ENCODE assay signal across 7 mouse cellular contexts in the genomic region with DNA sequence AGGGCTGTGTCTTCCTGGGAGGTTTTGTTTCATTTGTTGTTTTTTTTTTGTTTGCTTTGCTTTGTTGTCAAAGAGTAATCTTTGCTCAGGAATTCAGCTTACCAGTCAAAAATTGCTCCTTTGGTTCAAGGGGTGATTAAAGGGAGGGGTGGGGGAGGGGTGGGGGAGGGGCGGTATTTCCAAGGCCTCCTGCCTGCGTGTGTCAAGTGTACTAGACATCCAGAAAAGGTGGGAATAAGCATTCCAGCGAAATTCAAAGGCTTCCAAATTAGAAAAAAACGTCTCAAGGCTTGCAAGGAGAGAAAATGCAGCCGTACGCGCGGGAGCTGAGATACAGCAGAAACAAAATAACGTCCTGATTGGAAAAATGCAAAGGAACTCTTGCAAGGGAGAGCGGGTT. TPM values are rescaled to one million over a fixed set of nuclear protein-coding genes. Genes with fewer than 3 reads are reported as not detected.
DNase-seq lines count a peak whose midpoint lies in the region; ATAC-seq and TF ChIP-seq lines count a peak whose summit lies in the region.

No protein-coding gene starts in this region.

- no peaks in the 10 kb centered on the region for H3K36me3 ChIP-seq in liver, embryonic 15.5 days (replicated peaks)
- no peaks in the 10 kb centered on the region for H3K36me3 ChIP-seq in liver, embryonic 11.5 days (ENCODE audit: control insufficient read depth, insufficient read depth, low read length)
- no peaks in the 10 kb centered on the region for H3K36me3 ChIP-seq in embryonic facial prominence, embryonic 15.5 days
- no peaks in the 10 kb centered on the region for H3K36me3 ChIP-seq in hindbrain, postnatal 0 days (ENCODE audit: insufficient read depth, low read length)
- H3K36me3 ChIP-seq in neural tube, embryonic 15.5 days = no peaks in the 10 kb centered on the region

- no peak for TF ChIP-seq CTCF in hindbrain, postnatal 0 days (IDR thresholded peaks at IDR 0.05; ENCODE audit: low read depth)

- H3K4me2 ChIP-seq in liver, embryonic 15.5 days = peak overlapping the region; percentile 20; the same call in 1 of the 2 replicates
- H3K4me2 ChIP-seq in liver, embryonic 11.5 days = no peak overlapping the region; the same call in 1 of the 2 replicates
- peak overlapping the region; percentile 45 for H3K4me2 ChIP-seq in embryonic facial prominence, embryonic 15.5 days (replicated peaks)
- H3K4me2 ChIP-seq in hindbrain, postnatal 0 days (ENCODE audit: low read depth, low read length) = peak overlapping the region; percentile 57
- H3K4me2 ChIP-seq in neural tube, embryonic 15.5 days = peak overlapping the region; percentile 52

- ATAC-seq in liver, embryonic 15.5 days (ENCODE audit: insufficient read depth) = no peak
- ATAC-seq in liver, embryonic 11.5 days (replicated peaks; ENCODE audit: low FRiP score) = no peak
- no peak for ATAC-seq in embryonic facial prominence, embryonic 15.5 days (ENCODE audit: insufficient number of reproducible peaks, low FRiP score, low TSS enrichment, low read depth)
- peak; percentile 24; the same call in 1 of the 2 replicates for ATAC-seq in hindbrain, postnatal 0 days
- ATAC-seq in neural tube, embryonic 15.5 days (ENCODE audit: low FRiP score) = no peak
- no peak for ATAC-seq in activated CD4-positive, CD25-positive, alpha-beta regulatory T cell, adult 4 months

- H3K27ac ChIP-seq in liver, embryonic 15.5 days (replicated peaks) = no peak overlapping the region
- H3K27ac ChIP-seq in liver, embryonic 11.5 days (ENCODE audit: low read depth, low read length) = no peak overlapping the region
- peak overlapping the region; percentile 29; the same call in 1 of the 2 replicates for H3K27ac ChIP-seq in embryonic facial prominence, embryonic 15.5 days (replicated peaks)
- H3K27ac ChIP-seq in hindbrain, postnatal 0 days = peak overlapping the region; percentile 62
- peak overlapping the region; percentile 81 for H3K27ac ChIP-seq in neural tube, embryonic 15.5 days (replicated peaks)

- no peaks in the 10 kb centered on the region for H3K27me3 ChIP-seq in liver, embryonic 15.5 days
- H3K27me3 ChIP-seq in liver, embryonic 11.5 days (replicated peaks; ENCODE audit: control insufficient read depth, insufficient read depth, low read length) = no peaks in the 10 kb centered on the region
- no peaks in the 10 kb centered on the region for H3K27me3 ChIP-seq in embryonic facial prominence, embryonic 15.5 days
- no peaks in the 10 kb centered on the region for H3K27me3 ChIP-seq in hindbrain, postnatal 0 days (ENCODE audit: insufficient read depth, low read length)
- no peaks in the 10 kb centered on the region for H3K27me3 ChIP-seq in neural tube, embryonic 15.5 days (replicated peaks)

- no peaks in the 10 kb centered on the region; the same call in 1 of the 2 replicates for H3K4me1 ChIP-seq in liver, embryonic 15.5 days (replicated peaks)
- no peaks in the 10 kb centered on the region for H3K4me1 ChIP-seq in liver, embryonic 11.5 days (replicated peaks; ENCODE audit: control insufficient read depth, insufficient read depth, low read length)
- peaks cover 11% of the 10 kb centered on the region for H3K4me1 ChIP-seq in embryonic facial prominence, embryonic 15.5 days
- 0 out of 2 replicates have a peak, but pooled peaks cover 7% of the 10 kb centered on the region for H3K4me1 ChIP-seq in hindbrain, postnatal 0 days (ENCODE audit: insufficient read depth, low read length)
- peaks cover 17% of the 10 kb centered on the region for H3K4me1 ChIP-seq in neural tube, embryonic 15.5 days

- H3K9me3 ChIP-seq in liver, embryonic 15.5 days (replicated peaks) = no peaks in the 10 kb centered on the region
- no peaks in the 10 kb centered on the region for H3K9me3 ChIP-seq in liver, embryonic 11.5 days (ENCODE audit: control insufficient read depth, low read length)
- H3K9me3 ChIP-seq in embryonic facial prominence, embryonic 15.5 days (replicated peaks) = no peaks in the 10 kb centered on the region
- H3K9me3 ChIP-seq in hindbrain, postnatal 0 days (ENCODE audit: low read length) = no peaks in the 10 kb centered on the region
- H3K9me3 ChIP-seq in neural tube, embryonic 15.5 days (replicated peaks) = no peaks in the 10 kb centered on the region

- H3K9ac ChIP-seq in liver, embryonic 15.5 days = no peak overlapping the region
- no peak overlapping the region for H3K9ac ChIP-seq in liver, embryonic 11.5 days (ENCODE audit: low read depth, low read length)
- H3K9ac ChIP-seq in embryonic facial prominence, embryonic 15.5 days = no peak overlapping the region
- peak overlapping the region; percentile 28; the same call in 1 of the 2 replicates for H3K9ac ChIP-seq in hindbrain, postnatal 0 days (replicated peaks; ENCODE audit: low read length)
- 0 out of 2 replicates have a peak overlapping the region, but pooled peaks have one; percentile 20 for H3K9ac ChIP-seq in neural tube, embryonic 15.5 days (replicated peaks)

- no peak overlapping the region for H3K4me3 ChIP-seq in liver, embryonic 15.5 days (replicated peaks)
- no peak overlapping the region for H3K4me3 ChIP-seq in liver, embryonic 11.5 days (ENCODE audit: low read depth, low read length)
- H3K4me3 ChIP-seq in embryonic facial prominence, embryonic 15.5 days (replicated peaks) = peak overlapping the region; percentile 25
- H3K4me3 ChIP-seq in hindbrain, postnatal 0 days (ENCODE audit: low read length) = peak overlapping the region; percentile 13
- H3K4me3 ChIP-seq in neural tube, embryonic 15.5 days (replicated peaks) = peak overlapping the region; percentile 19; the same call in 1 of the 2 replicates

- DNase-seq in liver, embryonic 11.5 days (ENCODE audit: low spot score) = no peak
- no peak for DNase-seq in hindbrain, postnatal 0 days (ENCODE audit: low spot score)
- DNase-seq in urinary bladder, postnatal 4 days (ENCODE audit: low spot score in 2 of 2) = no peak

- WGBS in liver, embryonic 15.5 days (ENCODE audit: insufficient replicate concordance) = 61% methylated on average over 10 of the region's 10 CpGs
- WGBS in liver, embryonic 11.5 days = 60% methylated on average over 10 of the region's 10 CpGs
- WGBS in embryonic facial prominence, embryonic 15.5 days = 26% methylated on average over 10 of the region's 10 CpGs
- WGBS in hindbrain, postnatal 0 days = 7% methylated on average over 10 of the region's 10 CpGs
- 20% methylated on average over 10 of the region's 10 CpGs for WGBS in neural tube, embryonic 15.5 days

RNA-seq across cellular contexts. Expression of a gene that starts 5.0 kb away (rescaled TPM):
- 0.59 and 0.78 TPM in 2 replicates for polyA plus RNA-seq in liver, embryonic 15.5 days (2015; fragmentation: Nextera tagmentation; extraction: Ambion mirVana)
- 0.68 and 1.7 TPM in 2 replicates for polyA plus RNA-seq in liver, embryonic 11.5 days (2014; fragmentation: Nextera tagmentation; extraction: Ambion mirVana)
- 0.44 and 0.66 TPM in 2 replicates for polyA plus RNA-seq in embryonic facial prominence, embryonic 15.5 days (2015; fragmentation: Nextera tagmentation; extraction: Ambion mirVana)
- total RNA-seq in hindbrain, postnatal 0 days (2014; rRNA removed) = 0.68 and 1.9 TPM in 2 replicates
- polyA plus RNA-seq in hindbrain, postnatal 0 days (2015; fragmentation: Nextera tagmentation; extraction: Ambion mirVana) = 1.1 and 1.4 TPM in 2 replicates
- polyA plus RNA-seq in neural tube, embryonic 15.5 days (2015; fragmentation: Nextera tagmentation; extraction: Ambion mirVana) = 0.77 and 0.87 TPM in 2 replicates
- polyA plus RNA-seq in activated CD4-positive, CD25-positive, alpha-beta regulatory T cell, adult 4 months (2017; shearing (Covaris generic)) = 1 to 10 TPM in 1 of 2 experiments, under 1 TPM in 1; 0.67 to 1.3 TPM

Comparison
In these comparisons a context has a peak if more than half of its experiments do, and no peak if none do; other contexts are left out.
1. H3K27ac ChIP-seq: peak in embryonic facial prominence, embryonic 15.5 days (single experiment), hindbrain, postnatal 0 days (single experiment) and neural tube, embryonic 15.5 days (single experiment); none in liver, embryonic 15.5 days (single experiment) and liver, embryonic 11.5 days (single experiment).
2. H3K4me3 ChIP-seq: peak in embryonic facial prominence, embryonic 15.5 days (single experiment), hindbrain, postnatal 0 days (single experiment) and neural tube, embryonic 15.5 days (single experiment); none in liver, embryonic 15.5 days (single experiment) and liver, embryonic 11.5 days (single experiment).
3. H3K9ac ChIP-seq: peak in hindbrain, postnatal 0 days (single experiment) and neural tube, embryonic 15.5 days (single experiment); none in liver, embryonic 15.5 days (single experiment), liver, embryonic 11.5 days (single experiment) and embryonic facial prominence, embryonic 15.5 days (single experiment).